Mouse (Mus musculus) heart, embryonic 13.5 days (tissue): ENCODE results near the gene Tubb4b. TPM values are rescaled to one million over a fixed set of nuclear protein-coding genes. Genes with fewer than 3 reads are reported as not detected.

Experiments
- ATAC-seq: fragments of 200-750 bp; cut with Nextera tagmentation; 2 replicates; pipeline ENCODE4 v1.8.0; 2017; ENCODE audit warnings: moderate TSS enrichment; ENCODE audit not compliant: insufficient number of reproducible peaks, low FRiP score, low TSS enrichment; ENCODE audit errors: extremely low read depth
- H3K27ac ChIP-seq: fragments of 300-500 bp; sonication (generic); replicated peaks from 2 replicates; pipeline ENCODE4 v1.5.1; 2015; ENCODE audit warnings: moderate library complexity, mild to moderate bottlenecking, inconsistent platforms
- H3K27me3 ChIP-seq: fragments of 300-500 bp; sonication (generic); replicated peaks from 2 replicates; pipeline ENCODE4 v1.6.1; 2015; ENCODE audit warnings: mild to moderate bottlenecking, inconsistent platforms
- H3K36me3 ChIP-seq: fragments of 300-500 bp; sonication (generic); 2 replicates; pipeline ENCODE4 v1.6.1; 2015; ENCODE audit warnings: mild to moderate bottlenecking, inconsistent platforms
- H3K4me1 ChIP-seq: fragments of 300-500 bp; sonication (generic); 2 replicates; pipeline ENCODE4 v1.6.1; 2015; ENCODE audit warnings: inconsistent platforms
- H3K4me2 ChIP-seq: fragments of 300-500 bp; sonication (generic); 2 replicates; pipeline ENCODE4 v1.6.1; 2015; ENCODE audit warnings: inconsistent platforms, mild to moderate bottlenecking, moderate library complexity
- H3K4me3 ChIP-seq: fragments of 300-500 bp; sonication (generic); 2 replicates; pipeline ENCODE4 v1.5.1; 2015; ENCODE audit warnings: moderate library complexity, mild to moderate bottlenecking, inconsistent platforms
- H3K9ac ChIP-seq: fragments of 300-500 bp; sonication (generic); 2 replicates; pipeline ENCODE4 v1.6.1; 2015; ENCODE audit warnings: inconsistent platforms, mild to moderate bottlenecking, moderate library complexity
- H3K9me3 ChIP-seq: fragments of 300-500 bp; sonication (generic); 2 replicates; pipeline ENCODE4 v1.6.1; 2016; ENCODE audit warnings: inconsistent platforms
- WGBS: fragments of 180-500 bp; shearing (Covaris S2); methylation state at CpG from one replicate; pipeline ENCODE4 v1.1.7; 2015; ENCODE audit warnings: mixed read lengths; 5-methylcytosine and 5-hydroxymethylcytosine counted together
- polyA plus RNA-seq: library from polyadenylated mRNA; unstranded; fragments of >200 nt; fragmentation: Nextera tagmentation; extraction: Ambion mirVana; gene quantifications from 2 replicates; pipeline ENCODE4 v1.2.1, GENCODE M21; 2015

Gene Tubb4b
- polyA plus RNA-seq = 402 and 437 TPM in 2 replicates

GRCm38 (mm10) chr2:25224492-25224765, at the start of gene Tubb4b:
Gene Tubb4b, minus strand, starts transcription at chr2:25224702.
- Histone ChIP-seq H3K36me3 (peaks cover 24% of the 10 kb centered on the region), H3K9ac (peak within 1 kb of the TSS; percentile 85), H3K9me3 (no peaks in the 10 kb centered on the region), H3K4me3 (peak within 1 kb of the TSS; percentile 79), H3K4me2 (peak within 1 kb of the TSS; percentile 96), H3K27ac (peak within 1 kb of the TSS; percentile 98), H3K4me1 (peaks cover 25% of the 10 kb centered on the region), H3K27me3 (peaks cover 4% of the 10 kb centered on the region)
- WGBS = under 1% methylated on average over 17 of the region's 17 CpGs
- no peak for ATAC-seq

- H3K9ac ChIP-seq = peak overlapping the region; percentile 94
- peak overlapping the region; percentile 98 for H3K4me2 ChIP-seq
- 26% methylated on average over 16 of the region's 16 CpGs for WGBS
- no peaks in the 10 kb centered on the region for H3K27me3 ChIP-seq
- peak overlapping the region; percentile 89 for H3K4me3 ChIP-seq
- ATAC-seq = no peak
- peaks cover 27% of the 10 kb centered on the region for H3K4me1 ChIP-seq
- H3K27ac ChIP-seq = peak overlapping the region; percentile 74
- H3K36me3 ChIP-seq = peaks cover 76% of the 10 kb centered on the region
- no peaks in the 10 kb centered on the region for H3K9me3 ChIP-seq
These were observed 48.5 kb upstream of the Tubb4b start for GRCm38 (mm10) chr2:25273010-25273409.

GRCm38 (mm10) chr2:25272515-25272914, 48.0 kb upstream of the Tubb4b start:
- 0% methylated on average over 29 of the region's 29 CpGs for WGBS
- ATAC-seq = 0 out of 2 replicates have a peak, but pooled peaks have one; percentile 38
- Histone ChIP-seq H3K4me2 (peak overlapping the region; percentile 98), H3K4me3 (peak overlapping the region; percentile 89), H3K27ac (peak overlapping the region; percentile 74), H3K27me3 (no peaks in the 10 kb centered on the region), H3K4me1 (peaks cover 30% of the 10 kb centered on the region), H3K9me3 (no peaks in the 10 kb centered on the region), H3K36me3 (peaks cover 72% of the 10 kb centered on the region), H3K9ac (peak overlapping the region; percentile 94)

GRCm38 (mm10) chr2:25271827-25272511, 47.5 kb upstream of the Tubb4b start, which contains the start of the genes Ssna1 and Anapc2:
Gene Ssna1, minus strand, starts transcription at chr2:25272438.
Gene Anapc2, plus strand, starts transcription at chr2:25272478.
- no peaks in the 10 kb centered on the region for H3K9me3 ChIP-seq
- H3K4me1 ChIP-seq = peaks cover 35% of the 10 kb centered on the region
- H3K4me3 ChIP-seq = peak within 1 kb of the TSS; percentile 89
- WGBS = 0% methylated on average over 55 of the region's 55 CpGs
- H3K9ac ChIP-seq = peak within 1 kb of the TSS; percentile 94
- peak; percentile 92 for ATAC-seq
- peak within 1 kb of the TSS; percentile 98 for H3K4me2 ChIP-seq
- peaks cover 67% of the 10 kb centered on the region for H3K36me3 ChIP-seq
- H3K27me3 ChIP-seq = no peaks in the 10 kb centered on the region
- peak within 1 kb of the TSS; percentile 86 for H3K27ac ChIP-seq

GRCm38 (mm10) chr2:25267746-25268309, 43.3 kb upstream of the Tubb4b start:
- Histone ChIP-seq H3K9ac (peak overlapping the region; percentile 3; the same call in 1 of the 2 replicates), H3K9me3 (no peaks in the 10 kb centered on the region), H3K36me3 (peaks cover 31% of the 10 kb centered on the region), H3K27ac (no peak overlapping the region), H3K4me1 (peaks cover 61% of the 10 kb centered on the region), H3K27me3 (peaks cover 19% of the 10 kb centered on the region), H3K4me3 (no peak overlapping the region), H3K4me2 (no peak overlapping the region)
- 69% methylated on average over 4 of the region's 4 CpGs for WGBS
- no peak for ATAC-seq

GRCm38 (mm10) chr2:25267241-25267640, 42.7 kb upstream of the Tubb4b start:
- no peak for ATAC-seq
- H3K9ac ChIP-seq = no peak overlapping the region
- no peak overlapping the region for H3K4me3 ChIP-seq
- peaks cover 31% of the 10 kb centered on the region for H3K36me3 ChIP-seq
- peaks cover 61% of the 10 kb centered on the region for H3K4me1 ChIP-seq
- H3K27me3 ChIP-seq = peaks cover 19% of the 10 kb centered on the region
- H3K4me2 ChIP-seq = no peak overlapping the region
- H3K27ac ChIP-seq = no peak overlapping the region
- H3K9me3 ChIP-seq = no peaks in the 10 kb centered on the region

- Histone ChIP-seq H3K4me3 (no peak overlapping the region), H3K9me3 (no peaks in the 10 kb centered on the region), H3K36me3 (peaks cover 31% of the 10 kb centered on the region), H3K27me3 (peaks cover 19% of the 10 kb centered on the region), H3K9ac (peak overlapping the region; percentile 44; the same call in 1 of the 2 replicates), H3K4me2 (peak overlapping the region; percentile 16), H3K27ac (no peak overlapping the region), H3K4me1 (peaks cover 65% of the 10 kb centered on the region)
- ATAC-seq = no peak
- 30% methylated on average over 2 of the region's 2 CpGs for WGBS
These were observed 42.2 kb upstream of the Tubb4b start for GRCm38 (mm10) chr2:25266720-25267119.

GRCm38 (mm10) chr2:25265897-25266656, 41.6 kb upstream of the Tubb4b start:
- peak overlapping the region; percentile 44 for H3K9ac ChIP-seq
- H3K27me3 ChIP-seq = peaks cover 19% of the 10 kb centered on the region
- 60% methylated on average over 6 of the region's 6 CpGs for WGBS
- H3K36me3 ChIP-seq = peaks cover 31% of the 10 kb centered on the region
- no peaks in the 10 kb centered on the region for H3K9me3 ChIP-seq
- no peak for ATAC-seq
- peak overlapping the region; percentile 4; the same call in 1 of the 2 replicates for H3K4me3 ChIP-seq
- H3K27ac ChIP-seq = no peak overlapping the region
- H3K4me1 ChIP-seq = peaks cover 59% of the 10 kb centered on the region
- peak overlapping the region; percentile 16 for H3K4me2 ChIP-seq

GRCm38 (mm10) chr2:25264851-25265250, 40.3 kb upstream of the Tubb4b start:
- Histone ChIP-seq H3K9me3 (no peaks in the 10 kb centered on the region), H3K4me2 (peak overlapping the region; percentile 100; the same call in 1 of the 2 replicates), H3K27me3 (peaks cover 19% of the 10 kb centered on the region), H3K27ac (no peak overlapping the region), H3K36me3 (peaks cover 19% of the 10 kb centered on the region), H3K4me1 (peaks cover 52% of the 10 kb centered on the region), H3K9ac (peak overlapping the region; percentile 34; the same call in 1 of the 2 replicates), H3K4me3 (no peak overlapping the region)
- no peak for ATAC-seq
- 66% methylated on average over 3 of the region's 3 CpGs for WGBS

GRCm38 (mm10) chr2:25264286-25264660, 39.8 kb upstream of the Tubb4b start:
- peaks cover 52% of the 10 kb centered on the region for H3K4me1 ChIP-seq
- H3K27me3 ChIP-seq = peaks cover 19% of the 10 kb centered on the region
- no peak for ATAC-seq
- H3K4me3 ChIP-seq = peak overlapping the region; percentile 86
- H3K9ac ChIP-seq = peak overlapping the region; percentile 86; the same call in 1 of the 2 replicates
- 69% methylated on average over 5 of the region's 5 CpGs for WGBS
- peak overlapping the region; percentile 100 for H3K4me2 ChIP-seq
- H3K9me3 ChIP-seq = no peaks in the 10 kb centered on the region
- H3K27ac ChIP-seq = no peak overlapping the region
- peaks cover 13% of the 10 kb centered on the region for H3K36me3 ChIP-seq

- Histone ChIP-seq H3K4me3 (peak overlapping the region; percentile 86), H3K4me1 (peaks cover 52% of the 10 kb centered on the region), H3K9ac (peak overlapping the region; percentile 86), H3K36me3 (0 out of 2 replicates have a peak, but pooled peaks cover 9% of the 10 kb centered on the region), H3K27me3 (peaks cover 19% of the 10 kb centered on the region), H3K4me2 (peak overlapping the region; percentile 100), H3K9me3 (no peaks in the 10 kb centered on the region), H3K27ac (no peak overlapping the region)
- no peak for ATAC-seq
- WGBS = 19% methylated on average over 12 of the region's 12 CpGs
These were observed 39.3 kb upstream of the Tubb4b start for GRCm38 (mm10) chr2:25263623-25264285.
